Mouse (Mus musculus) heart, adult 2 months (tissue): ENCODE results near the gene Bri3bp. TPM values are rescaled to one million over a fixed set of nuclear protein-coding genes. Genes with fewer than 3 reads are reported as not detected.

ENCODE experiments used
- DNase-seq, 2 experiments: peaks; one replicate each; pipeline ENCODE4 v3.0.0; 2021
- H3K27ac ChIP-seq: fragments of 200-600 bp; 2 replicates; pipeline ENCODE4 v1.8.1; 2022
- H3K27me3 ChIP-seq: fragments of 200-500 bp; 2 replicates; pipeline ENCODE4 v1.6.1; 2012; ENCODE audit warnings: mild to moderate bottlenecking, low read length, inconsistent platforms, mixed read lengths; ENCODE audit not compliant: control insufficient read depth, insufficient read depth
- H3K36me3 ChIP-seq: fragments of 200-500 bp; 2 replicates; pipeline ENCODE4 v1.6.1; 2012; ENCODE audit warnings: low read length, inconsistent platforms; ENCODE audit not compliant: control insufficient read depth, insufficient read depth
- H3K4me1 ChIP-seq: fragments of 200-500 bp; 2 replicates; pipeline ENCODE4 v1.6.1; 2011; ENCODE audit warnings: low read length; ENCODE audit not compliant: control insufficient read depth, insufficient read depth
- H3K4me3 ChIP-seq: fragments of 200-600 bp; 2 replicates; pipeline ENCODE4 v1.8.1; 2022
- H3K79me2 ChIP-seq: fragments of 200-500 bp; replicated peaks from 2 replicates; pipeline ENCODE4 v1.6.1; 2012; ENCODE audit warnings: mild to moderate bottlenecking, inconsistent platforms, low read length, moderate library complexity, mixed read lengths; ENCODE audit not compliant: control insufficient read depth, insufficient read depth
- H3K9ac ChIP-seq: fragments of 200-500 bp; 2 replicates; pipeline ENCODE4 v1.6.1; 2012; ENCODE audit warnings: low read depth, mild to moderate bottlenecking, control low read depth, inconsistent platforms, low read length, mixed read lengths
- CTCF ChIP-seq: fragments of 200-600 bp; IDR thresholded peaks from 2 replicates; pipeline ENCODE4 v1.8.1; 2022; ENCODE audit warnings: antibody characterized with exemption, mild to moderate bottlenecking, moderate library complexity
- EP300 ChIP-seq: fragments of 200-500 bp; IDR thresholded peaks from 2 replicates; pipeline ENCODE4 v1.6.1; 2011; ENCODE audit warnings: low read depth, low read length, control low read depth; ENCODE audit not compliant: insufficient read depth
- POLR2A ChIP-seq: fragments of 200-500 bp; IDR thresholded peaks from 2 replicates; pipeline ENCODE4 v1.6.1; 2011; ENCODE audit warnings: mild to moderate bottlenecking, low read depth, low read length, control low read depth; ENCODE audit not compliant: insufficient read depth
- WGBS: fragments of 180-500 bp; shearing (Covaris S2); methylation state at CpG from one replicate; pipeline ENCODE4 v1.1.7; 2018; 5-methylcytosine and 5-hydroxymethylcytosine counted together
- intact Hi-C: fragments of 180-260 bp; cut with DNase I; formaldehyde crosslinking; loops from one replicate; pipeline ENCODE4 v1.15.1; 2025
- polyA plus RNA-seq: library from polyadenylated mRNA; depleted of rRNA; stranded (reverse); fragments of >200 nt; gene quantifications from 2 replicates; pipeline ENCODE4 v1.2.3, GENCODE M21; 2012
- total RNA-seq, 2 experiments: library from RNA; stranded (reverse); gene quantifications; 2 replicates each; pipeline ENCODE4 v1.2.3; 2021

Bri3bp gene
- total and polyA plus RNA-seq, 3 experiments, result 31.4 to 52.4 (median 52.2) TPM

DNA sequence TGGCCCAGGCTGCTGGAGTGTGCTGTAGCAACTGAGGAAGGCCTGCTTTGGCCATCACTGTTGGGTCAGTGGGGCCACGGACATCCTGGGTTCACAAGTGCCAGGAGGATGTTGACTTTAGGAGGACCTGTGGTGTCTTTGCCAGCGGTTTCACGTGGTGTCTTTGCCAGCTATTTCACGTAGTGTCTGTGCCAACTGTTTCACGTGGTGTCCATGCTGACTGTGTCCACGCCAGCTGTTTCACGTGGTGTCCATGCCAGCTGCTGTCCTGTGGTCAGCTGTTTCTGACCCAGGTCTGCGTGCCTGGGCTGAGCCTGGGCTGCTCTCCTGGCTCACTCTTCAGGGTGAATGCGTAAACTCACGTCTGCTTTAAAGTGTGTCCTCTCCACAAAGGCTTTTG is 54.3 kb downstream of the Bri3bp start:
- H3K79me2 ChIP-seq, result no peaks in the 10 kb centered on the region
- WGBS, result 59% methylated on average over 10 of the region's 10 CpGs
- no peaks in the 10 kb centered on the region for H3K27me3 ChIP-seq
- TF ChIP-seq EP300, result peak; percentile 43; the same call in 1 of the 2 replicates
- TF ChIP-seq POLR2A, result no peak
- intact Hi-C loops, result no loop called here
- no peak overlapping the region for H3K9ac ChIP-seq
- H3K36me3 ChIP-seq, result no peaks in the 10 kb centered on the region
- no peaks in the 10 kb centered on the region for H3K4me1 ChIP-seq
- DNase-seq, result peak in 1 of 2 experiments; percentile 43
- H3K27ac ChIP-seq, result no peak overlapping the region
- no peak overlapping the region for H3K4me3 ChIP-seq

DNA sequence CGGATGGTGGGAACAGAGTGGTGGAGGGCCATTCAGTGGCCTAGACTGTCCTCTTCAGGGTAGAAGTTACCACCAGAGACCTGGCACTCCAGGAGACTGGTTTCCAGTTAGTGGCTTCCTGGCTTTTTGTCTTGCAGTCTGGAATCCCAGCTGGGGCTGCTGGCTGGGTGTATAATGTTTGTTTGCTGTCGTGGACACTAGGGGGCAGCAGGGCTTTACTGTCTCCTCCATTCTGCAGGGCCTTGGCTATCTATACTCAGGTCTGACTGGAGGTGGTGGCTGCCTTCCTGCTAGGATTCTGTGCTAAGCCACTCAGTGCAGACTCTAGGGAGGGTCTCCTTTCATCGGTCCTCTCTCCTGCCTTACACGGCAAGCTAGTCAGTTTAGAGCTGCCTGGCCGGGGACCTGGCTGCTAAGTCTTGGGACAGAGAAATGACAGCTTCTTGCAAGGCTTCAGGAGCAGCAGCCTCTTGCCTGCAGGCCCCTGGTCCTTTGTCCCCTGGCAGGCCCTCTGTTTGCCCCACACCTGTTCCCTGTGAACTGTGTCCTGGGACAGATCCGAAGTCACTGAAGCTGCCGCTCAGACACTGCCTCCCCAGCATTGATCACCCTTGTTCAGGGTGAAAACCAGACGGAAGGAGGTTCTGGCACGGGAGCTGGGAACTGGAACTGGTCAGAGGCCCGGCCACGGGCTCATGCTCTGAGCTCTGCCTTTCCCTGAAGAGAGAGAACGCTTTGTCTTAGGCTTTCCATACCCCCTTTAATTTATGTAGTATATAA is 56.6 kb downstream of the Bri3bp start:
- H3K27me3 ChIP-seq, result no peaks in the 10 kb centered on the region
- H3K36me3 ChIP-seq, result no peaks in the 10 kb centered on the region
- no peak overlapping the region for H3K27ac ChIP-seq
- no peak for TF ChIP-seq EP300
- peak; percentile 78 for TF ChIP-seq CTCF
- TF ChIP-seq POLR2A, result no peak
- intact Hi-C loops, result no loop called here
- no peak overlapping the region for H3K4me3 ChIP-seq
- no peaks in the 10 kb centered on the region for H3K4me1 ChIP-seq
- 72% methylated on average over 12 of the region's 12 CpGs for WGBS
- H3K9ac ChIP-seq, result no peak overlapping the region
- no peaks in the 10 kb centered on the region for H3K79me2 ChIP-seq
- DNase-seq, result peak; percentile 40 to 56

DNA sequence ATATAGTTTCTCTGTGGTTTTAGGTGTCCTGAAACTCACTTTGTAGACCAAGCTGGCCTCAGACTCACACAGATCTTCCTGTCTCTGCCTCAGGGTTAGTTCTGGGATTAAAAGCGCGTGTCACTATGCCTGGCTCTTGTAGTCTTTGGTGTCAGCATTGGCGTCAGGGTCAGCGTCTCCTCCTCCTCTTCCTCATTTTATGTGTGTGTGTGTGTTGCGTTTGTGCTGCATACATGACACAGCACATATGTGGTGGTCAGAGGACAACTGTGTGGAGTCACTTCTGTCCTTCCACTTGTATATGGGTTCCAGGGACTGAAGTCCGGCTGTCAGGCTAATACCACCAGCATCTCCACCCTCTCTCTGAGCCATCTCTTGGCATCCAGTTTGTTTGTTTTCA is 60.1 kb downstream of the Bri3bp start:
- Histone ChIP-seq H3K79me2 (no peaks in the 10 kb centered on the region), H3K9ac (no peak overlapping the region), H3K4me1 (no peaks in the 10 kb centered on the region), H3K4me3 (no peak overlapping the region), H3K27me3 (no peaks in the 10 kb centered on the region), H3K36me3 (no peaks in the 10 kb centered on the region), H3K27ac (no peak overlapping the region)
- intact Hi-C loops, result no loop called here
- no peak for DNase-seq
- WGBS, result 91% methylated on average over 6 of the region's 6 CpGs
- TF ChIP-seq EP300 (no peak), POLR2A (no peak), CTCF (no peak)

DNA sequence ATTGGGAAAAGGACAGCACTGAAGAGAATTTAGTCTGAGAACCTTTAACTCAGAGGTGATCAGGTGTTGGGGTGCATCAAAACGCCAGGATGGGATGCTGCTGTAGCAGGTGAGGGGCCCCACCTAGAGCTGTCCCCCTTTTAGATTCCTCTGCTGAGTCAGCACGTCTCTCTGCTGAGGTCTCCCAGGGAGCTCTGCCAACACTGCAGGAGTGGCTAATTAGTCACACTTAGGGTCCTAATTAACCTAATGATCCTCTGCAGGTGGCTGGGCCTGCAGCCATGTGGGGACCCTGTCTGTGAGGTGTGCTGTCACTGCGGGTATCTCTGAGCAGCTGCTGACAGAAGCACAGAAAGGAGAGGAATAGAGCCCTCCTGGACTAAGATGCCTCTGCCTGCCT is 60.8 kb downstream of the Bri3bp start:
- Histone ChIP-seq H3K79me2 (no peaks in the 10 kb centered on the region), H3K9ac (no peak overlapping the region), H3K36me3 (no peaks in the 10 kb centered on the region), H3K27ac (no peak overlapping the region), H3K4me3 (no peak overlapping the region), H3K27me3 (no peaks in the 10 kb centered on the region), H3K4me1 (no peaks in the 10 kb centered on the region)
- intact Hi-C loops, result no loop called here
- TF ChIP-seq EP300, result no peak
- no peak for TF ChIP-seq POLR2A
- no peak for TF ChIP-seq CTCF
- 67% methylated on average over 3 of the region's 3 CpGs for WGBS
- DNase-seq, result no peak

DNA sequence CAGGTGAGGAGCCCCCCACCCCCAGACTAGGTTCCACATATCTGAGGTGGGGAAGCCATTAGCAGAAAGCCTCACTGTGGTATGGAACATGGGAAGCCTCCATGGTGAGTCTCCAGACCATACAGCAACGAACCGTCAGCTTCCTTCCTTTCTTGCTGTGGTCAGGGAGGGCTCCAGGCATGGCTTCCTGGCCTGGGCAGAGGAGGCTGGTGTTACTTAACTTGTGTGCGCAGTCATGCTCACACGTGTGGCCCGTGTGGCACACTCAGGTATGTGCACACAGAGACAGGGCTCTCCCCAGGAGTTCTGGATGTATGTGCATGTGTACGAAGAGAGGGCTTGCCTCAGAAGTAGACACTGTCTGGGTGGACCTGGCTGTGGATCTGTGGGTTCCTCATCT is 62.3 kb downstream of the Bri3bp start:
- H3K9ac ChIP-seq, result no peak overlapping the region
- no peak overlapping the region for H3K4me3 ChIP-seq
- no peak for TF ChIP-seq CTCF
- TF ChIP-seq EP300, result no peak
- TF ChIP-seq POLR2A, result no peak
- no peaks in the 10 kb centered on the region for H3K79me2 ChIP-seq
- no peak overlapping the region for H3K27ac ChIP-seq
- 82% methylated on average over 6 of the region's 6 CpGs for WGBS
- no peaks in the 10 kb centered on the region for H3K27me3 ChIP-seq
- intact Hi-C loops, result no loop called here
- no peaks in the 10 kb centered on the region for H3K4me1 ChIP-seq
- no peak for DNase-seq
- H3K36me3 ChIP-seq, result no peaks in the 10 kb centered on the region

DNA sequence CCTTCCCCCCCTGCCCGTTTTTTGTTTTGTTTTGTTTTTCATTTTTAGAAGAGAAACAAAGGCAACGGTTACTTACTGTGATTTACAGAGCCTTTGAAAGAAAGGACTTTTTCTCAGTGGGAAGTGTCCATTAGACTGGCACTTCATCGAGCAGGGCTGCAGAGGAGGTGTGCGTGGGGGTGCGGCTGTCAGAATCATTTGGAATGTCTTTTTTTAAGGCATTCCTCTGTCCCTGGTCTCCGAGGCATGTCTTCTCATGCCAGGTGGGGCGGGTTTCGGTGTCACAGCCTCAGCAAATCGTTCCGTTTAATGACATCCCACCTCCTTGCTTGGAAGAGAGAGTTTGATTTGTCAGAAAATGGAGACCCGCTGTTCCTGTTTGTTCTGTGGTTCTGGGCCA is 63.3 kb downstream of the Bri3bp start:
- no peak overlapping the region for H3K9ac ChIP-seq
- no peak for DNase-seq
- no peaks in the 10 kb centered on the region for H3K36me3 ChIP-seq
- intact Hi-C loops, result no loop called here
- H3K4me1 ChIP-seq, result no peaks in the 10 kb centered on the region
- H3K27ac ChIP-seq, result no peak overlapping the region
- no peak overlapping the region for H3K4me3 ChIP-seq
- no peaks in the 10 kb centered on the region for H3K27me3 ChIP-seq
- no peak for TF ChIP-seq EP300
- H3K79me2 ChIP-seq, result no peaks in the 10 kb centered on the region
- 80% methylated on average over 11 of the region's 11 CpGs for WGBS
